Mouse (Mus musculus) monocyte, adult 2 months (primary cell): ENCODE measurements around the gene Hspa12b.

Experiments used
- DNase-seq, 2 experiments: peaks; one replicate each; pipeline ENCODE4 v3.0.0; 2022; ENCODE audit warnings: low spot score in 2 of 2, low read depth in 1 of 2

Hspa12b gene

DNA sequence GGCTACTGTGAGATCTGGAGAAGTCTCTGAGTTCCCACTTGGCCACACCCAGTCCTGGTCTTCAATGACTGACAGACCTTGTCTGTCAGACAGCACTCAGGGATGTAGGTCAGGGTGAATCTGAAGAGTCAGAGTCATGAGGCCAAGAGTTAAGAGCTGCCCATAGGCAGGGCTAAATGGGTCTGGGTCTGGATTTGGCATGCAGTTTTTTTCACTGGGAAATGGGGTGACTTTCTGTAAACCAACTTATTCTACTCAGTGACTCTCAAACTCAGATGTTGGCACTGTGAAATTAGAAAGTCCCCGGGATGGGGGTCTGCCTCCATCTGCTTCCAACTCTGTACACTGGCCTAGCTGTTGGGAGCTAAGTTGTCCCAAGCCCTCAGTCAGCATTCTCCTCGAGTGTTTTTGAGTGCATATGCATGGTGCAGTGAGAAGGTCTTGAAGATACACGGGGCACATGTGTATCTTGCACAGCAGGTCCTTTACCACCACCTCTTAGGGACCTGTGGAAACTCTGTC lies 1.6 kb downstream of the Hspa12b start:
- DNase-seq, result no peak

DNA sequence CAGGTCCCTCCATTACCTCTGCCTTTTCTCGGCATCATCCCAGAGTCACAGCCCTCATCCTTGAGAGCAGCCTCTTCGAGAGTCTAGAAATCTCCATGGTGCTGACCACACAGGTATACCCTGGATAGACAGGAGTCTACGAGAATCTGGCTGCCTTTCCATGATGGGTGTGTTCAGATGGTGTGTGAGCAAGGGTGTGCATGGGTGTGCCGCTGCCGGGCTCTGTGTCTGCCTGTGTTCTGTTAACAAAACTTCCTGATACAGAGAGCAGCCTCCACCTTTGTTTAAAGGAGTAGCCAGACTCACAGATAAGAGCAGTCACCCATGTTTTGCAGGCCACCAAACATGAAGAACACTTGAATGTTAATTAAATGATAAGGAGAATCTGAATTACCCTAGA lies 2.8 kb downstream of the Hspa12b start:
- DNase-seq, result no peak

DNA sequence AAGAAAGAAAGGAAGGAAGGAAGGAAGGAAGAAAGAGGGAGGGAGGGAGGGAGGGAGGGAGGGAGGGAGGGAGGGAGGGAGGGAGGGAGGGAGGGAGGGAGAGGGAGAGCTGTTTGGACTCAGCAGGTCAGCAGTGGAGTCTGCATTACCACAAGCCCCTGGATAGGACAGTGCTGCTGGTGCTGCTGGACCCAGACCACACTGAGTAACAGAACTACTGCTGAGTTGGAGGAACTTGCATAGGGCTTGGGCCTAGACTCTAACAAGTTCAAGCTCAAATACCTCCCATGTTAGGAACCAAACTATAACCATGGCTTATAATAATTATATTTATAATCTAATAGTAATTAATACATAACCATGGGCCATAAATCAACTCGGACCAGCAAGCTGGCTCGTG lies 3.8 kb downstream of the Hspa12b start:
- no peak for DNase-seq

DNA sequence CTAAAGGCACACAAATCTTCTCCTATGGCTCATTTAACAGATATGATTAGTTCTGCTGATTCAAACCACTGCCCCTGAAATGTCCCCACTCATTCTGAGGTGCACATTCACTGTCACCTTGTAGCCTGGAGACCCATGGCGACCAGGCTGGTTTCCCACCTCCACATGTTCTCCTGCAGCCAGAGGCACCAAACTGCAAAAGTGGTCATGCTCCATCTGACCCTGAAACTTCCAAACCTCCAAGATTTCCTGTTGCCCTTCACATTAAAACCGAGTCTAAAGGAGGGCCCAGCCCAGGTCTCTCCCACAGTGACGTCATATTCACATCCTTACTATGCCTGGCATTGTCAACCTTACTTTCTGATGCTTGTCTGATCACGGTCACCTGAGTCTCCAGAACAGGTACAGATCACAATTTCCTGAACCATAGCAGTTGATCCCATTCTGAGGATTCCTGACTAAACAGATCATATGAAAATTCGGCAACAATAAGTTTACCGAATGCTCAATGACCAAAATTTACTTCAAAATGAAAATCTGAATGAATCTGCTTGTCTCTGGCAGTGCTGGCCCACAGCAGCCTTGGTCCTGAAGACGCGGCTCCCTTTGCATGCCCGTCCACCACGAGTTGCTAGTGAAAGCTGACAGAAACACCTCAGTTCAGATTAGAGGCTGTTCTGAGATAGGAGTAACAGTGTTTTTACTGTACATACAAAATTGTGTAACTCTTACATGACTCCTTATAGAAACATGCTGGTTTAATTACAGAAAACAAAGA lies 5.2 kb downstream of the Hspa12b start:
- no peak for DNase-seq

DNA sequence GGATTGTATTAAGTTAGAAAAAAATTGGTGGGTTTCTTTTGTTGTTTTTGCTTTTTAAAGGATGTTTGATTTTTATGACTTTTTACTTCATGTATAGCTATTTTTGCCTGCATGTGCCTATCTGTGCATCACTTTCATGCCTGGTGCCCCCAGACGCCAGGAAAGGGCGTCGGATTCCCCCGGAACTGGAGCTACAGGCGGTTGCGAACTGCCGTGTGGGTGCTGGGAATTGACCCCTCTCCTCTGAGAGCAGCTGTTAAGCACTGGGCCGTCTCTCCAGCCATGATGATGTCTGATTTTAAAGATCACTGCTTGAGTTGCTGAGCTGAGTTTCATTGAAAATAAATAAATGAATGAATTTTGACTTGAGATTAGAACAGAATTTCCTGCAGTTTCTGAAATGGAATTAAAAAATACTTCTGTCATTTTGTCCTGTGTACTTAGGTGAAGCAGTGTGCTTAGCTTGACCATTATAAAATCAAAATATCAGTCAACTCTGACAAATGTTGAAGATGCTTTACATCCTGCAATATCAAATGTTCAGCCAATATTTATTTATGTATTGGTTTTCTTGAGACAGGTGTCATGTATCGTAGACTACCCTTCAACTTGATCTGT lies 6.0 kb downstream of the Hspa12b start, which contains the start of gene Gm11037:
TSS of gene Gm11037 (plus strand) at position 568 of the 618 bp plus-strand sequence.
- no peak for DNase-seq

DNA sequence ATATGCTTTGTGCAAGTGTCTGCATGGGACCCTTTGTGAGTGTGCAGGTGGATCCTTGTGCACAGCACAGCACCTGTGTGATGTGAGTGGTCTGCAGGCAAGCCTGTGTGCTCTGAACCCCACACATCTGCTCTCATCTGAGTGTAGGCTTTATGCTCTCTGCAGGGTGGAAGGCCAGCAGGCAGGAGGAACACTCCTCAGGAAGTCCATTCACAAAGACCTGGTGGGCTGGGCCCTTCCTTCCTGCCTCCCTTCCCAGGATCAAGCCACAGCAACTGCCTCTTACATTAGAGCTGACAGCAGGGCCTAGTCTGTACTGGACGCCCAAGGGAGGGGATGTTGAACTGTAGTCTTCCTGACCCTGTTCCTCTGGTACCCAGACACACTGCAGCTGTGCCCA lies 7.3 kb downstream of the Hspa12b start:
- DNase-seq, result no peak

DNA sequence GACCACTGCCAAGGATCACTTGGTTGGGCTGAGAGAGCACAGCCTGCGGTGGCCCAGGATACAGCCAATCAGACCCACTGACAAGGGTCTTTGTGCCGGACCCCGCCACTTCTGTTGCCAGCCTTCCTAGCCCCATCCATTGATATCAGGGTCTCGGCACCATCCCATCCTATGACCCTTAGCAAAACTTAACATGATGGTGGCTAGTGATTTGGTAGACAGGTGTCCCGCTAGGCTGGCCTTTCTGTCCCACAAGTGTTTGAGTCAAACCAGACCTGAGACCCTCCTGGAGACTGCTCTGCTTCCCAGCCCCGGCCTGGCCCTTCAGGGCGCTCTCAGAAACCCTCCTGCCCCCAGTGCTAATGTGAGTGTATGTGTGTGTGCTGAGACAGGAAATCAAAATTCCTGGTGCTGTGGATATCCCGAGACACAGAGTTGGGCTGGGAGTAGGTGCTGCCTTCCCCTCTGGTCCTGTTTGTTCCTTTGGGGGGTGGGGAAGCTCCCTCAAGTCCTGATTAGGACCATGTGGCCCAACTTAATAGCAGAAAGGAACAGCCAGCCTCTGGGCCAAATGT lies 7.8 kb downstream of the Hspa12b start:
- DNase-seq, result no peak

DNA sequence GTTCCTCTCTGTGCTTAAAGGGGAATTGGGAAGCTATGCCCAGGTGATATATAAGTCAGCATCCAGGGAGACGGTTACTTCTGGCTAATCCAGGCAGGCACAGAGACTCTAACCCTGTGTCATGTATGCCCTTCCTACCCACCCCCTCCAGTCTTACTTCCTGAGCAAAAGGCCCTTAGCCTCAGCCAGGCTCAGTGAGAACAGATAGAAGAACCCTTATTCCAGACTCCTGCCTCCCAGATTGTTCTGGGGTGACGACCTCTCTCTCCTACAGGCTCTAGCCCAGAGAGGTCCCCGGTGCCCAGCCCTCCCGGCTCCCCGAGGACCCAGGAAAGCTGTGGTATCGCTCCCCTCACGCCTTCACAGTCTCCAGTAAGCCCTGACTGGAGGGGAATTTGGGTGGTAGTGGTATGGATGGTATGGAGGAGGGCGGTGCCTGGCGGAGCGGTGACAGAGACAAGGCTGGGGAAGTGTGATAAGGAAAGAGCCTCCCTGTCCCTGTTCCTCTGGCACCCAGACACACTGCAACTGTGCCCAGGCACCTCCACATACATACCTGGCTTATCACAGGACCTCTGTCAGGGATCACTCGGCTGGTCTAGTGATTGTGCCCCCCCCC lies 8.6 kb downstream of the Hspa12b start:
- no peak for DNase-seq

DNA sequence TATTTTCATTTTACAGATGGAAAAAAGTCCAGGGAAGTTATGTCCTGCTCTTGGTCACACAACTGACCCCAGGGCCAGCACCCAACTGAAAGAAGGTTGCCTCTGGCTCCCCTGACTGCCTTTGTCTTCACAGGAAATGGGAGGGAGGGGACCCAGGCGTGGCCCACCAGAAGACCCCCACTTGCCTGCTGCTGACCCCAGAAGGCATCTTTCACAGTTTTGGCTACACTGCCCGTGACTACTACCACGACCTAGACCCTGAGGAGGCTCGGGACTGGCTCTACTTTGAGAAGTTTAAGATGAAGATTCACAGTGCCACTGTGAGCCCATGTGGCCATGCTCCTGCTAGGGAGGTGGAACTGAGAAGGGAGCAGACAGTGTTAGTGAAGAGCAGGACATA lies 11.2 kb downstream of the Hspa12b start:
- no peak for DNase-seq

DNA sequence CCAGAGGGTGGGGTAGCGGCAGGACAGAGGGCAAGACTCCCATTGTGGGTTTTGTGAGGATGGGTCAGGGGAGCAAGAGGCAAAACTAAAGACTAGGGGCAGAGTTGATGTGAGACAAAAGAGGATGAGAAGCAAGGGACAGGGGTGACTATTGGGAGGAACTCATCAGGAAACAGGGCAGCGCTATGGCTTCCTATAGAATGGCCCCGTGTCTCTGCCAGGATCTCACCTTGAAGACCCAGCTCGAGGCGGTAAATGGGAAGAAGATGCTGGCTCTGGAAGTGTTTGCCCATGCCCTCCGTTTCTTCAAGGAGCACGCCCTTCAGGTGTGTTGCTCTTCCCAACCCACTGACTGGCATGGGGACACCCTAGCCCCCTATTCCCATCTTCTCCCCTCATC lies 11.7 kb downstream of the Hspa12b start:
- no peak for DNase-seq

DNA sequence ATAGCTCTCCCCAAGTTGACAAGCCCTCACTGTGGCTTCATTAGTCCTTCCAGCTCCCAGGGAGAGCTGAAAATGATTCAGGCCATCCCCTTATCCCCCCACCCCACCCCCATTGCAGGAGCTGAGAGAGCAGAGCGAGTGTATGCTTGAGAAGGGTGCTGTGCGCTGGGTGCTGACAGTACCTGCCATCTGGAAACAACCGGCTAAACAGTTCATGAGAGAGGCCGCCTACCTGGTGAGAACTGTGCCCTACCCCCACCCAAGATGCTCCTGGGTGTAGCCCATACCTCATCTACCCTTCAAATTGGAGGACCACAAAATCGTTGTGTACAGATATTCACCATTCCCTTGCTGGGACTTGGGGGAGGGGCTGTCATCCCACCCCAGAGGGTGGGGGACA lies 12.2 kb downstream of the Hspa12b start:
- no peak for DNase-seq

DNA sequence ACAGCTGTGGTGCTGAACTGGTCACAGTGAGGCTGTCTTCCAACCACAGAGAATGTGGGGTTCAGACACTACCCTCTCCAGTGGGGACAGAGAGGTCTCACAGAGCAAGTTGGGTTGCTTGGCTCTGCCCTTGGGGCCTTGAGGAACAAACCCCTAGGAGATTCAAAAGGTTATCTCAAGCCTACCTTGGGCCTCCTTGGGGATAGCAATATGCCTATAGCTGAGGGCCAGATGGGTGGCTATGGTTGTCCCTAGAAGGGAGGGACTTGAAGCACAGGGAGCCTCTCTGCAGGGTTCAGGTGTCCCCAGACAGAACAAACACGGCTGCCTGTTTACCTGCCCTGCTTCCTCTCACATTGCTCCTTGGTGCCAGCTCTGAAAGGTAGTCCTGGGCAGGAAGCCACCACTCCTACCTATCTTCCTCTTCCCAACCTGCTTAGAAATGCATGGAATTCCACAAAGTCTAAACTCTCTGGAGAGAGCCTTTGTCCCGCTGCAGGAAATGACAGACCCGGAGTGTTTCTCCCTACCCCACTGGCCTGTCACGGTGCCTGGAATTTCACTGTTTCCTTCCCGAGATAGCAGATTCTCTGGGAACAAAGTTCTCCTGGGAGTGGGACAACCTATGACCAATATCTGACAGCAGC lies 12.9 kb downstream of the Hspa12b start:
- DNase-seq, result no peak

DNA sequence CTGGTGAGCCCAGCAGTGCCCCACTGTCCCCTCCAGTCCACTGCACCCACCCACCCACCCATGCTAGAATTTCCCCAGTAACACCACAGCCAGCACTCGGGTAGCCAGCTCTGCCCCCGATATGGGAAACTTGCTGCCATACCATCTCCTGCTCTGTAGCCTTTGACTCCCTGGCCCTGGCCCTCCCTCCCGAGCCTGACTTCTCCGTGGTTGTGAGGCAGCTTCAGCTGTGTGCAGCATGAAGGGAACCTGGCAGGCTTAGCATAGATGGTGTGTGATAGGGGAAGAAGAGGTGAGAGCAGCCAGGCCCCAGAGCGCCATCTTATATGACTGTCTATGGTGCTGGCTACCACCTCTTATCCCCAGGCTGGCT lies 13.4 kb downstream of the Hspa12b start:
- DNase-seq, result no peak

DNA sequence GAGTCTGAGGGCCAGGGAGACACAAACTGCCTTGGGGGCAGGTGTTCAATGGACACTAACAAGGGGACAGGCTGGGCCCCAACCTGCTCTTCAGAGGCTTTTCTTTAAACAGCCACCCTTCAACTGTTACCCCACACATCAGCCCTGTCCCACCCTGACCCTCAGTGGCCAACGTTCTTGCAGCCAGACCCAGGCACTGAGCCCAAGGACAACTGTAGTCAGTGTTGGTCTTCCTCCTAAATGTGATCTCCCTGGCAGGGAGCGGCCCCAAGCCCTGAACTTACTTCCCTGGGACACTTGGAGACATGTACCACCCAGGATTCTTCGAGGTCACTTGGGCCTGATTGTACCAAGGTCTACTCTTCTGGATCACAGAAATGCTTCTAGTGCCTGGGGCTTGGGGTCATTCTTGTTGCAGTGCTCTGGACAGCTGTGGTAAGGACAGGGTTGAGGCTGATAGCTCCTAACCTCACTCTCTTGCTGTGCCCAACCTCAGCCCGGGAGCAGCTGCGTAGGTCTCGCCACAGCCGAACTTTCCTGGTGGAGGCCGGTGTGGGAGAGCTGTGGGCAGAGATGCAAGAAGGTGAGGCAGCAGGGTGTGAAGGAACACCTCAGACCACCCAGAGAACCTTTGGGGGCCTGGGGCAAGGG lies 14.4 kb downstream of the Hspa12b start:
- no peak for DNase-seq

DNA sequence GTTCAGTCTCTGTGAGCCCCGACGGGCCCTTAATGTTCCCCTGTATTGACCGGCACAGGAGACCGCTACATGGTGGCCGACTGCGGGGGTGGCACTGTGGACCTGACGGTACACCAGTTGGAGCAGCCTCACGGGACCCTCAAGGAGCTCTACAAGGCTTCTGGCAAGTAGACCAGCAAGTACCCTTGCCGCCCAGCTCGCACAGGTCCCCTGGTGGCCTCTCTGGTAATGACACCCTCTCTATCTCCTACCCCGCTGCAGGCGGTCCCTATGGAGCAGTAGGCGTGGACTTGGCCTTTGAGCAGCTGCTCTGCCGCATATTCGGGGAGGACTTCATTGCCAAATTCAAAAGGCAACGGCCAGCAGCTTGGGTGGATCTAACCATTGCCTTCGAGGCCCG lies 15.5 kb downstream of the Hspa12b start:
- DNase-seq, result peak; percentile 28 to 38

DNA sequence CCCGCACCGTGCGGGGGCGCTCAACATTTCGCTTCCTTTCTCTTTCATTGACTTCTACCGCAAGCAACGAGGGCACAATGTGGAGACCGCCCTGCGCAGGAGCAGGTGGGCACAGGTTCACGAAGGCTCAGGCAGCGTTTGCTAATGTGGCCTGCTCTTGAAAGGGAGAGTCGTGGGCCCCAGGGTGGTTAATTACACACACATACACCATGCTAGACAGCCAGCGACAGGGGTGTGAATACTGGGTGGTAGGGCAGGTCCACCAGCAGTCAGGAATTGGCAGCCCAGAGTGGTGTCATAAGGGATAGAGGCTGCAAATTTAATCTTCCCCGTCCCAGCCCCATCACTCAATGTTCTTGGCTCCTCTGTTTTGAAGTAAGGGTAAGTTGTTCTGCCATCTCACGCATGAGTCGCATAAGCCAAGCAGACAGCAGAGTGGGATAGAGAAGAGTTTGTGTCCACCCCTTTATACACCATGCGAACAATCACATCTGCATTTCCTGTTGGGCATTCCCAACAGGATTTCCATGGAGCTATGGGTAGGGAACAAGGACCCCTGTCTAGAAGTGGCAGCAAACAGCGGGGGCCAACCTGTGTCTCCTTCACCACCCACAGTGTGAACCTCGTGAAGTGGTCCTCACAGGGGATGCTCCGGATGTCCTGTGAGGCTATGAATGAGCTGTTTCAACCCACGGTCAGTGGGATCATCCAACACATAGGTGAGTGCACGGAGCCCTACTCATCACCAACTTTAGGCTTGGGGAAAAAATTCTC lies 16.1 kb downstream of the Hspa12b start:
- DNase-seq, result no peak

DNA sequence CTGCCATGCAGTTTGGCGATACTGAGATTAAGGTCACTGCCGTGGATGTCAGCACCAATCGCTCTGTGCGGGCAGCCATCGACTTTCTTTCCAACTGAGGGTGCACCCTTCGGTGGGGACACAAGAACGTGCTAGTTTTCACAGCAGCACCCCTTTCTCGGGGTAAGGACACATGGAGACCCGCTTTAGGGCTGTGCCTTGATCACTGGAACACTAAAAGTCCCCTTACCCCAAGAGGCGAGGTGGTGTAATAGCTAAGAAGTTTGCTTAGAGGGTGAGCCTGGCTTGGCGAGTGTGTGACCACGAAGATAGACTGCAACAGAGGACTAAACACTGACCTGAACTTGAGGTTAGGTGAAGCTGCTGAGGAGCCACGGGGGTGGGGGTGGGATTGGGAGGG lies 18.0 kb downstream of the Hspa12b start:
- no peak for DNase-seq

DNA sequence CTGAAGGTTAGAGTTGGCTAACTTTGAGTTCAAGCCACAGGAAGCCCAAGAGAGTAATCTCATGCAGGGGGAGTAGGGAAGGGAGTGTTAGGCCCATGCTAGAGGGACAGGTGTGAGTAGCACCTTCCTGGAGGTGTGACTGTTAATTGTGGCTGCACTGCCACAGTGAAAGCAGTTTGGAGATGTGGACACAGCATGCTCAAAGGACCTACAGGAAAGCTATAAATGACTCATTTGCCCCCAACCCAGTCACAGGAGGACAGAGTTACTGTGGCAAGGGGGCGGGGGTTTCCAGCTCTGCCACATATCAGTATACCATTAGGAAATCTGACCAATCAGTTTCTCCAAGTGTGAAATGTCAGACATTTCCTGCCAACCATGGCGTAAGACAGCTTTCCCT lies 18.5 kb downstream of the Hspa12b start:
- DNase-seq, result no peak

DNA sequence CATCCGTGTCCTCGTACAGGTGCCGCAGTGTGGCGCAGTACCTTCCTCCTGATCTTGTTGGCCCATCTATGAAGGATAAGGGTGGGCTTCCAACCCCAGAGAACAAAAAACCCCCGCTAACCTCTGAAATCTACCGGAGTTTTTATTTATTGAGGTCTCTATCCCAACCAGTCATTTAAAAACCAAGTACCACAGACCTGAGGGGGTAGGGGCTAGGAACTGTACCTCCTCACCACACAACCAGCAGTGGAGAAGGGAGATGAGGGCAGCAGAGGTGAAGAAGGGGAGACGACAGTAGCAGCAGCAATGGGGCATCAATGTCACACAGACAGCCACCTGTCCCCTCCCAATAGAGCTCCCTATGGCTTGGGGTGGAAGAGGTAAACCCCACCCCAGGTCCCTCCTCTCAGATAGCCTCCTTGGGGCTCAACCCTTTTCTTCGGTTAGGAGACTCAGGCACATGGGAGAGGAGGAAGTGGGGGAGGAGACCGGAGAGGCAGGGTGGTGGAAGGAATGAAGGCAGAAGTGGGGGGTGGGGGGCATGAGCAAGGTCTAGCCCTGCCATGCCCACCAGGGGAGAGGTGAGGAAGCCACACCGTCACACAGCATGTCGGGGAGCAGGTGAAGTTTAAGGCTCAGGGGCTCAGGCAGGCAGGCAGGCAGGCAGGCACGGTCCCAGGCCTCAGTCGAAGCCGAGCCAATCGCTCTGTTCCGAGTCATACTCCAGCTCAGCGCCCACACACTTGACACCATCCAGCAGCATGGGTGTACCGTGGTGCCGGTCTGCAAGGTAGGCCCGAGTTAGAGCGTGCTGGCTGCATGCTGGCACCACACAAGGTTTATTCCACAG lies 19.3 kb downstream of the Hspa12b start:
- DNase-seq, result no peak
